ENCODE assay signal across 15 mouse cellular contexts in the genomic region with DNA sequence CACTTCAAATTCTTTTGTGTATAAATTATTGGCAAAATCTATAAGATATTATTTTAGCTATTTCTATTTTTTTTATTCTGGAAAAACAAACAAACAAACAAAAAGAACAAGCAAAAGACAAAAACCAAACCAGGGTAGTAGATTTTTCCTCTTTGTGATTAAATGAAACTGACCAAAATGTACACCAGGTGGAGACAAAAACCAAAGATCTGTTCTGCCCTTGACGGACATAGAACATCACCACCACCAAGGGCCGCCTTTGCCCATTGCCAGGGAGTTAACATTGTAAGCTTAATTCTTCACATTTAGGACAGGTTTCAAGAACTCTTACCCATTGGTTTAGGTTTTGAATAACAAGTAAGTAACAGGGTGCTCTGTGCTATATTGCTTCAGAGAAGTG. TPM values are rescaled to one million over a fixed set of nuclear protein-coding genes. Genes with fewer than 3 reads are reported as not detected.
DNase-seq lines count a peak whose midpoint lies in the region; ATAC-seq and TF ChIP-seq lines count a peak whose summit lies in the region.
"Had no signal": no experiment of that assay in that cellular context is flagged by ENCODE, and none has a peak within 500 bp of the region (broad histone marks: within the 10 kb centered on the region; RNA-seq: fewer than 3 reads in every experiment).

No protein-coding gene starts in this region.

- 0 out of 2 replicates have a peak, but pooled peaks cover 4% of the 10 kb centered on the region for H3K27me3 ChIP-seq in intestine, postnatal 0 days (replicated peaks; ENCODE audit: control insufficient read depth, insufficient read depth, low read length)
- no peaks in the 10 kb centered on the region; the same call in none of the 2 replicates for H3K27me3 ChIP-seq in intestine, embryonic 15.5 days (replicated peaks)

- no peak for TF ChIP-seq POLR2A in brain, embryonic 14.5 days (IDR thresholded peaks at IDR 0.05; ENCODE audit: borderline replicate concordance, extremely low read depth, insufficient read depth, insufficient read length, poor library complexity, severe bottlenecking)

- no peaks in the 10 kb centered on the region for H3K9me3 ChIP-seq in intestine, postnatal 0 days (ENCODE audit: control insufficient read depth)
- no peaks in the 10 kb centered on the region for H3K9me3 ChIP-seq in intestine, embryonic 15.5 days
- H3K9me3 ChIP-seq: limb, embryonic 15.5 days had no signal

- no peak overlapping the region for H3K9ac ChIP-seq in intestine, postnatal 0 days (ENCODE audit: low read depth, low read length)
- no peak overlapping the region for H3K9ac ChIP-seq in intestine, embryonic 15.5 days
- H3K9ac ChIP-seq: limb, embryonic 15.5 days had no signal

- DNase-seq in 416B (ENCODE audit: low read depth) = peak; percentile 66
- DNase-seq in CD4-positive, CD25-positive, alpha-beta regulatory T cell, adult 2 months (ENCODE audit: low read depth, low spot score) = peak; percentile 63
- peak; percentile 22 for DNase-seq in brain, embryonic 14.5 days (ENCODE audit: low read depth)
- DNase-seq in right cerebral cortex, postnatal 36 days (ENCODE audit: low spot score in 2 of 2) = no peak
- no peak for DNase-seq in right cerebral cortex, postnatal 10 days (ENCODE audit: low spot score in 2 of 2)
- DNase-seq: cerebellum, adult 8-10 months; heart, postnatal 10 days; kidney, adult 18-20 months had no signal

- H3K36me3 ChIP-seq in intestine, postnatal 0 days (ENCODE audit: control insufficient read depth, insufficient read depth) = 0 out of 2 replicates have a peak, but pooled peaks cover 7% of the 10 kb centered on the region
- no peaks in the 10 kb centered on the region for H3K36me3 ChIP-seq in intestine, embryonic 15.5 days
- H3K36me3 ChIP-seq: limb, embryonic 15.5 days had no signal

- ATAC-seq in intestine, postnatal 0 days = no peak
- ATAC-seq in intestine, embryonic 15.5 days = no peak

- no peak overlapping the region for H3K4me2 ChIP-seq in intestine, postnatal 0 days (replicated peaks; ENCODE audit: low read depth)
- H3K4me2 ChIP-seq in intestine, embryonic 15.5 days (replicated peaks) = no peak overlapping the region
- H3K4me2 ChIP-seq: limb, embryonic 15.5 days had no signal

- no peak overlapping the region for H3K4me3 ChIP-seq in intestine, postnatal 0 days (ENCODE audit: low read depth, low read length)
- H3K4me3 ChIP-seq in intestine, embryonic 15.5 days (replicated peaks) = no peak overlapping the region
- H3K4me3 ChIP-seq: limb, embryonic 15.5 days; myocyte had no signal

- 44% methylated on average over 2 of the region's 2 CpGs for WGBS in intestine, postnatal 0 days
- 49% methylated on average over 2 of the region's 2 CpGs for WGBS in intestine, embryonic 15.5 days

- H3K4me1 ChIP-seq in intestine, postnatal 0 days (replicated peaks; ENCODE audit: control insufficient read depth, insufficient read depth, low read length) = 0 out of 2 replicates have a peak, but pooled peaks cover 3% of the 10 kb centered on the region
- peaks cover 6% of the 10 kb centered on the region; the same call in 1 of the 2 replicates for H3K4me1 ChIP-seq in intestine, embryonic 15.5 days (replicated peaks)

- no peak overlapping the region for H3K27ac ChIP-seq in intestine, postnatal 0 days (ENCODE audit: low read depth, low read length)
- H3K27ac ChIP-seq in intestine, embryonic 15.5 days = no peak overlapping the region
- H3K27ac ChIP-seq: limb, embryonic 15.5 days; macrophage had no signal

- TF ChIP-seq CTCF in intestine, postnatal 0 days (IDR thresholded peaks at IDR 0.05; ENCODE audit: low read depth) = peak; percentile 55
- peak; percentile 16; the same call in 1 of the 2 replicates for TF ChIP-seq CTCF in brain, embryonic 14.5 days (IDR thresholded peaks at IDR 0.05; ENCODE audit: borderline replicate concordance, extremely low read depth, insufficient read depth, insufficient read length)

RNA-seq across cellular contexts. Expression of gene 1700012B09Rik, which starts 3.0 kb away (rescaled TPM):
- not detected in 2 replicates for polyA plus RNA-seq in intestine, postnatal 0 days (2015; fragmentation: Nextera tagmentation; extraction: Ambion mirVana)
- polyA plus RNA-seq in intestine, embryonic 15.5 days (2015; fragmentation: Nextera tagmentation; extraction: Ambion mirVana) = not detected in 2 replicates
- 0.61 and 1.3 TPM in 2 replicates for polyA plus RNA-seq in brain, embryonic 14.5 days (2012; rRNA removed)
- polyA plus RNA-seq: limb, embryonic 15.5 days; macrophage; stomach, embryonic 14.5 days; urinary bladder, adult 2 months had no signal

RNA-seq across cellular contexts. Expression of gene Mre11a, which starts 10.6 kb away (rescaled TPM):
- 5.8 and 8.1 TPM in 2 replicates for polyA plus RNA-seq in intestine, postnatal 0 days (2015; fragmentation: Nextera tagmentation; extraction: Ambion mirVana)
- 19.5 and 25.0 TPM in 2 replicates for polyA plus RNA-seq in intestine, embryonic 15.5 days (2015; fragmentation: Nextera tagmentation; extraction: Ambion mirVana)
- 9.4 and 10.8 TPM in 2 replicates for polyA plus RNA-seq in brain, embryonic 14.5 days (2012; rRNA removed)

RNA-seq across cellular contexts. Expression of gene Ankrd49, which starts 10.8 kb away (rescaled TPM):
- 24.6 and 27.1 TPM in 2 replicates for polyA plus RNA-seq in intestine, postnatal 0 days (2015; fragmentation: Nextera tagmentation; extraction: Ambion mirVana)
- 40.9 and 47.8 TPM in 2 replicates for polyA plus RNA-seq in intestine, embryonic 15.5 days (2015; fragmentation: Nextera tagmentation; extraction: Ambion mirVana)
- polyA plus RNA-seq in brain, embryonic 14.5 days (2012; rRNA removed) = 18.1 and 21.1 TPM in 2 replicates

RNA-seq across cellular contexts. Expression of gene Fut4, which starts 21.6 kb away (rescaled TPM):
- polyA plus RNA-seq in intestine, postnatal 0 days (2015; fragmentation: Nextera tagmentation; extraction: Ambion mirVana) = 2.3 and 2.6 TPM in 2 replicates
- 5.3 and 5.4 TPM in 2 replicates for polyA plus RNA-seq in intestine, embryonic 15.5 days (2015; fragmentation: Nextera tagmentation; extraction: Ambion mirVana)
- polyA plus RNA-seq in brain, embryonic 14.5 days (2012; rRNA removed) = 0.57 and 1.0 TPM in 2 replicates

RNA-seq across cellular contexts. Expression of gene Piwil4, which starts 33.3 kb away (rescaled TPM):
- 0.17 and 0.18 TPM in 2 replicates for polyA plus RNA-seq in intestine, postnatal 0 days (2015; fragmentation: Nextera tagmentation; extraction: Ambion mirVana)
- polyA plus RNA-seq in intestine, embryonic 15.5 days (2015; fragmentation: Nextera tagmentation; extraction: Ambion mirVana) = 0.20 and 0.28 TPM in 2 replicates
- 0.29 and 0.30 TPM in 2 replicates for polyA plus RNA-seq in brain, embryonic 14.5 days (2012; rRNA removed)

Comparison
In these comparisons a context has a peak if more than half of its experiments do, and no peak if none do; other contexts are left out.
1. DNase-seq: peak in 416B (single experiment), CD4-positive, CD25-positive, alpha-beta regulatory T cell, adult 2 months (single experiment) and brain, embryonic 14.5 days (single experiment); none in right cerebral cortex, postnatal 36 days (0 of 2) and right cerebral cortex, postnatal 10 days (0 of 2).